Mouse (Mus musculus) activated CD4-positive, CD25-positive, alpha-beta regulatory T cell, adult 4 months (primary cell): ENCODE data around the gene Ifit3b. TPM values are rescaled to one million over a fixed set of nuclear protein-coding genes. Genes with fewer than 3 reads are reported as not detected.

Source experiments
- polyA plus RNA-seq, 2 experiments: library from polyadenylated mRNA; unstranded; fragments of 100-300 nt; shearing (Covaris generic); gene quantifications; one replicate each; pipeline ENCODE4 v1.2.1; 2017

Gene Ifit3b
- polyA plus RNA-seq, 2 experiments from 2014 or later = 6.8 to 10.8 TPM

Other genes starting within 250 kb of the Ifit3b start
- not detected for gene Ch25h, start 132.8 kb upstream of the Ifit3b start, polyA plus RNA-seq
- gene Lipa, start 80.5 kb upstream of the Ifit3b start, polyA plus RNA-seq = 100 to 1,000 TPM in 1 of 2 experiments, 10 to 100 TPM in 1; 98.8 to 105 TPM
- 10 to 100 TPM; 25.6 to 26.6 TPM for gene Ifit2, start 57.3 kb upstream of the Ifit3b start, polyA plus RNA-seq
- 10 to 100 TPM; 42.8 to 58.3 TPM for gene Ifit3, start 24.4 kb upstream of the Ifit3b start, polyA plus RNA-seq
- 10 to 100 TPM; 76.0 to 92.6 TPM for gene Ifit1bl1, start 6.0 kb upstream of the Ifit3b start, polyA plus RNA-seq
- under 1 TPM; 0.57 to 0.73 TPM for gene Ifit1bl2, start 32.8 kb downstream of the Ifit3b start, polyA plus RNA-seq
- gene Ifit1, start 32.9 kb downstream of the Ifit3b start, polyA plus RNA-seq = 10 to 100 TPM; 46.7 to 71.6 TPM
- not detected for gene Slc16a12, start 139.3 kb downstream of the Ifit3b start, polyA plus RNA-seq